In the genomic region with DNA sequence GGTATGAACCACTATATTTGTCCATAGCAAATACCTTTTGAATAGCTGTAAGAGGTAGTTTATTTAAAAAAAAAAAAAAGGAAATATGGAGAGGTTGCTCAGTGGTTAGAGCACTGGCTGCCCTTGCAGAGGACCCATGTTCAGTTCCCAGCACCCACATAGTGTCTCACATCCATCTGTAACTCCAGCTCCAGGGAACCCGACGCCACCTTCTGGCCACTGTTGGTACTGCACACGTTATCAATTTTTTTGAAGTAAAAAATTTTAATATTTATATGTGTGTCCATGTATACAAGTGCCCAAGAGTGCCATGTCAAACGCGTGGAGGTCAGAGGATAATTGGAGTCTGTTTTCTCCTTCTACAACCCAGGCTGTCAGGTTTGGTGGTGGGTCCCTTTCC, we compare ENCODE assay signal across 15 mouse cellular contexts.
DNase-seq lines count a peak whose midpoint lies in the region; ATAC-seq and TF ChIP-seq lines count a peak whose summit lies in the region.
"Had no signal": no experiment of that assay in that cellular context is flagged by ENCODE, and none has a peak within 500 bp of the region (broad histone marks: within the 10 kb centered on the region; RNA-seq: fewer than 3 reads in every experiment).

No protein-coding gene starts in this region.

- no peak for DNase-seq in gastrocnemius, adult 2 months
- DNase-seq in gastrocnemius, postnatal 10 days = no peak
- no peak for DNase-seq in liver, postnatal 0 days
- DNase-seq in liver, embryonic 11.5 days (ENCODE audit: low spot score) = no peak
- no peak for DNase-seq in G1E (ENCODE audit: low spot score)
- DNase-seq in naive thymus-derived CD4-positive, alpha-beta T cell, adult 2 months (ENCODE audit: low read depth) = peak; percentile 44
- no peak for DNase-seq in right cerebral cortex, postnatal 4 days
- DNase-seq: gastrocnemius, postnatal 14 days; kidney, postnatal 4 days had no signal

- no peak for ATAC-seq in liver, postnatal 0 days
- ATAC-seq in liver, embryonic 11.5 days (replicated peaks; ENCODE audit: low FRiP score) = no peak
- no peak for ATAC-seq in G1E (ENCODE audit: extremely low read depth, insufficient number of reproducible peaks, low FRiP score, poor library complexity, severe bottlenecking)
- ATAC-seq in neural tube, embryonic 15.5 days (ENCODE audit: low FRiP score) = no peak
- ATAC-seq: hindbrain, embryonic 16.5 days had no signal

- no peak overlapping the region for H3K27ac ChIP-seq in gastrocnemius, adult 2 months
- no peak overlapping the region for H3K27ac ChIP-seq in liver, postnatal 0 days (ENCODE audit: low read depth)
- no peak overlapping the region for H3K27ac ChIP-seq in liver, embryonic 11.5 days (ENCODE audit: low read depth, low read length)
- no peak overlapping the region for H3K27ac ChIP-seq in neural tube, embryonic 15.5 days (replicated peaks)
- H3K27ac ChIP-seq: lung, embryonic 15.5 days; midbrain, embryonic 12.5 days; neural tube, embryonic 13.5 days had no signal

- TF ChIP-seq CTCF in gastrocnemius, adult 2 months (IDR thresholded peaks at IDR 0.05) = peak; percentile 56
- peak; percentile 59 for TF ChIP-seq CTCF in liver, postnatal 0 days (IDR thresholded peaks at IDR 0.05; ENCODE audit: low read depth)
- peak; percentile 14; the same call in 1 of the 2 replicates for TF ChIP-seq CTCF in G1E (IDR thresholded peaks at IDR 0.05; ENCODE audit: low read depth, low read length)

- peaks cover 13% of the 10 kb centered on the region for H3K4me1 ChIP-seq in liver, postnatal 0 days (ENCODE audit: insufficient read depth)
- peaks cover 12% of the 10 kb centered on the region for H3K4me1 ChIP-seq in liver, embryonic 11.5 days (replicated peaks; ENCODE audit: control insufficient read depth, insufficient read depth, low read length)
- peaks cover 47% of the 10 kb centered on the region for H3K4me1 ChIP-seq in G1E (ENCODE audit: insufficient read depth, low read depth, low read length)
- peaks cover 27% of the 10 kb centered on the region for H3K4me1 ChIP-seq in neural tube, embryonic 15.5 days

- WGBS in liver, postnatal 0 days (ENCODE audit: insufficient replicate concordance) = 54% methylated on average over 5 of the region's 5 CpGs
- 50% methylated on average over 5 of the region's 5 CpGs for WGBS in liver, embryonic 11.5 days
- 74% methylated on average over 5 of the region's 5 CpGs for WGBS in neural tube, embryonic 15.5 days

- intact Hi-C loops in gastrocnemius, adult 2 months (cut with DNase I) = loop anchor here (5.0 kb wide), 2 partner anchors 119 to 121 kb away; partner anchors contain the start of gene Coro2b

- no peak overlapping the region for H3K4me2 ChIP-seq in liver, postnatal 0 days (ENCODE audit: low read depth, low read length)
- no peak overlapping the region for H3K4me2 ChIP-seq in liver, embryonic 11.5 days
- H3K4me2 ChIP-seq in neural tube, embryonic 15.5 days = no peak overlapping the region
- H3K4me2 ChIP-seq: heart, embryonic 13.5 days; lung, embryonic 15.5 days; midbrain, embryonic 12.5 days; neural tube, embryonic 13.5 days had no signal

- no peak overlapping the region for H3K4me3 ChIP-seq in gastrocnemius, adult 2 months
- H3K4me3 ChIP-seq in liver, postnatal 0 days (ENCODE audit: low read depth, low read length) = no peak overlapping the region
- H3K4me3 ChIP-seq in liver, embryonic 11.5 days (ENCODE audit: low read depth, low read length) = no peak overlapping the region
- H3K4me3 ChIP-seq in G1E (ENCODE audit: low read depth, low read length) = no peak overlapping the region
- no peak overlapping the region for H3K4me3 ChIP-seq in neural tube, embryonic 15.5 days (replicated peaks)
- H3K4me3 ChIP-seq: heart, embryonic 13.5 days; lung, embryonic 15.5 days; midbrain, embryonic 12.5 days; neural tube, embryonic 13.5 days had no signal

- TF ChIP-seq EP300 in liver, postnatal 0 days (IDR thresholded peaks at IDR 0.05; ENCODE audit: low read depth) = no peak

- H3K9me3 ChIP-seq in liver, postnatal 0 days (ENCODE audit: low read length) = peaks cover 5% of the 10 kb centered on the region; the same call in 1 of the 2 replicates
- H3K9me3 ChIP-seq in liver, embryonic 11.5 days (ENCODE audit: control insufficient read depth, low read length) = no peaks in the 10 kb centered on the region
- peaks cover 11% of the 10 kb centered on the region for H3K9me3 ChIP-seq in G1E (replicated peaks)
- no peaks in the 10 kb centered on the region for H3K9me3 ChIP-seq in neural tube, embryonic 15.5 days (replicated peaks)
- H3K9me3 ChIP-seq: lung, embryonic 15.5 days; midbrain, embryonic 12.5 days had no signal

- H3K36me3 ChIP-seq in liver, postnatal 0 days (replicated peaks; ENCODE audit: insufficient read depth, low read length) = no peaks in the 10 kb centered on the region
- H3K36me3 ChIP-seq in liver, embryonic 11.5 days (ENCODE audit: control insufficient read depth, insufficient read depth, low read length) = no peaks in the 10 kb centered on the region
- no peaks in the 10 kb centered on the region for H3K36me3 ChIP-seq in G1E (replicated peaks)
- H3K36me3 ChIP-seq in neural tube, embryonic 15.5 days = 0 out of 2 replicates have a peak, but pooled peaks cover 3% of the 10 kb centered on the region
- H3K36me3 ChIP-seq: heart, embryonic 13.5 days had no signal

- no peaks in the 10 kb centered on the region for H3K27me3 ChIP-seq in liver, postnatal 0 days (ENCODE audit: insufficient read depth, low read length)
- H3K27me3 ChIP-seq in liver, embryonic 11.5 days (replicated peaks; ENCODE audit: control insufficient read depth, insufficient read depth, low read length) = no peaks in the 10 kb centered on the region
- H3K27me3 ChIP-seq in G1E (ENCODE audit: insufficient read depth, low read length) = peaks cover 10% of the 10 kb centered on the region; the same call in 1 of the 2 replicates
- no peaks in the 10 kb centered on the region for H3K27me3 ChIP-seq in neural tube, embryonic 15.5 days (replicated peaks)
- H3K27me3 ChIP-seq: heart, embryonic 13.5 days; lung, embryonic 15.5 days; midbrain, embryonic 12.5 days; neural tube, embryonic 13.5 days had no signal

- no peak overlapping the region for H3K9ac ChIP-seq in liver, postnatal 0 days (replicated peaks)
- no peak overlapping the region for H3K9ac ChIP-seq in liver, embryonic 11.5 days (ENCODE audit: low read depth, low read length)
- no peak overlapping the region for H3K9ac ChIP-seq in neural tube, embryonic 15.5 days (replicated peaks)
- H3K9ac ChIP-seq: lung, embryonic 15.5 days; midbrain, embryonic 12.5 days; neural tube, embryonic 13.5 days had no signal
